Mouse (Mus musculus): ENCODE results near the gene Elmo2.

GRCm38 (mm10) chr2:165316204-165316603 lies 10.1 kb downstream of the Elmo2 start:
- TF ChIP-seq EP300 (IDR thresholded peaks at IDR 0.05; ENCODE audit: low read depth in 1 of 2, low read length in 2 of 2) = no peak
- TF ChIP-seq USF1 (IDR thresholded peaks at IDR 0.05; ENCODE audit: low read depth, low read length) = no peak

Measured in MEL (cell line).